Mouse (Mus musculus): ENCODE measurements at regions not wholly inside any gene's neighbourhood (a gene's known extent, or its start where the extent isn't known, plus 50 kb on each side); places are given as distances from the start of the nearest gene placed in this dataset.
A peak's percentile ranks its signal among the peaks of the same experiment; 100 is the strongest.
"Not testable (repeated sequence)": the region's sequence is repeated elsewhere in the genome, so short reads cannot be mapped to it uniquely, and the experiment has no call there.

DNA sequence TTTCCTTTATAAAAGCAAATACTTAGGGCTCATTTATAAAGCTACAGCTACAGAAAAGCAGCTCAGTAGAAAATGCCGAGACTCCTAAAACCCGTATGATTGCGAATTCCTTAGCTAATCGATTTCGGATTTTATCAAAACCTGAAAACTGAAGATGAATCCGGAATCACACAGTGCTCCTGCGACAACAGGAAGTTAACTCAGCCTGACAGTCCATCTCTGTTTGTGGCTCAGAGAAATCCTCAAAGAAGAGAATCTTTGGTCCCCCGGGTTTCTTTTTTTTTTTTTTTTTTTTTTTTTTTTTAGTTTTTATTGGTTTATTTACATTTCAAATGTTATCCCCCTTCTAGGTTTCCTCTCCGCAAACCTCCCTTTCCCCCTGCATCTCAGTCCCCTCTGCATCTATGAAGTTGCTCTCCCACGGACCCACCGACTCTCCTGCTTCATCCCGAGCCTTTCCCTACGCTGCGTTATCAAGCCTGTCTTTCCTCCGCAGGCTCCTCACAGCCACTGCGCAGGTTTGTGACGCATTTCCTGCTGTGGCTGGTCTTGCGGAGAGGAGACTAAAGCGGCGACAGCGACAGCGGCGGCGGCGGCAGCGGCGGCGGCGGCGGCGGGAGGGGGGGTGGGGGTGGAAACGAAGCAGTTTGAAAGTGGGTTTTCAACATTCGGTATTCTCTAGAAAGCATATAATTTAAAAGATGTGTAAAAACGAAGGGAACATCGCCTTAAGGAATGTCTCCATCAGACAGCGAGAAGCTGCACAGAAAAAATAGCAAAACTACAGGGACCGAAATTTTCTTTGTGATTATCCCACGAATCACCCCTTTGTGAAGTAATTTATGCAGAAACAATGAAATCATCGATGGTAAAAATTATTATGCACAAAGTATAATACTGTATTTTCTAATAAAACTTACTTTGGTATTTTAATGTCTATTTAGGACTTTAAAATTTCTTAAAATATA, 352.3 kb upstream of the Snrpn start:
- not testable (repeated sequence) for H3K27me3 ChIP-seq (replicated peaks); H3K9ac ChIP-seq; H3K36me3 ChIP-seq (replicated peaks); H3K9me3 ChIP-seq; H3K4me1 ChIP-seq
- Histone ChIP-seq H3K27ac (peak overlapping the region; percentile 72), H3K4me2 (peak overlapping the region; percentile 28), H3K4me3 (peak overlapping the region; percentile 37)
- WGBS, result 15% methylated on average over 39 of the region's 39 CpGs
- ATAC-seq (replicated peaks), result peak; percentile 97

DNA sequence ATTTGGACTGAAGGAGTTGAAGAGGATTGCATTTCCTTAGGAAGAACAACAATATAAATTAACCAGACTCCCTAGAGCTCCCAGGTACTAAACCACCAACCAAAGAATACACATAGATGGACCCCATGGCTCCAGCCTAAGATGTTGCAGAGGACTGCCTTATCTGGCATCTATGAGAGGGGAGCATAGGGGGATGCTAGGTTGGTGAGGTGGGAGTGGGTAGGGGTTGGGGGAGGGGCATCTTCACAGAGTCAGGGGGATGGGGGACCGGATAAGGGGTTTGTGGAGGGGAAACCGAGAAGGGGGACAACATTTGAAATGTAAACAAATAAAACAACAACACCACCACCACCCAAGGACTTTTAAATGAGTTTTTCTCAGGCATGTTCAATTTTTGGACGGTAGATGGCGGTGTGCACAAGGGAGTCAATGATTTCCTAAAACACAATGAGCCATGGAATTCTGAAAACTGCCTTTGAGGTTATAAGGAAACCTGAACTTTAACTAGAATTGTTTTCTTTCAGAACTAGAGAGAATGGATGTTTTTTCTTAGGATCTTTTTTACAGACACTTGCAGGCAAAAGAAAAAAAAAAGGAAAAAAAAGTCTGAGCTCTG, 347.9 kb upstream of the Snrpn start:
- ATAC-seq (replicated peaks), result not testable (repeated sequence)
- WGBS, result 3% methylated on average over 4 of the region's 4 CpGs

DNA sequence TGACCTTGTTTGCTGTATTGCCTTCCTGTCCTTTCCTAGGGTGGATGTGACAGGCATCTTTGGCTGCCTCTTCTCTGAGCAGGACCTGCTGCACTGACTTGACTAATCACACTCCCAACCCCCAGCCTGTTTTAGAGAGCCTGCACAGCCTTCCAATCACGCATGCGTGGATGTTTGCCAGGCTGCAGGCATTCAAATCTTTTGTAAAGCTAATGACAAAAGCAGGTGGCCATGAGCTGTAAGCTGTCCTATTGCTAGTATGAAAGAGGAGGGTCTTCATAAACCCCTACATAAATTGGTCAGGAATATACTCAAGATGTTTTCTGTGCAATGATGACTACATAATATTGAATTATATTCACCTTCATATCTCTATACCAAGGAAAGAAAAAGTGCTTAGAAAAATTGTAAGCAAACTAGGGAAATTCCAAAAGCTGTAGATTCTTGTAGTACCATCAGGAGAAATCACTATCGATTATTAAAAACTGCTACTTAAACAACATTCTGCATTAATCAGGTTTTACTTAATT, 310.1 kb upstream of the Snrpn start:
- peak; percentile 83 for ATAC-seq (replicated peaks)
- WGBS, result 43% methylated on average over 3 of the region's 3 CpGs
- not testable (repeated sequence) for H3K27me3 ChIP-seq (replicated peaks); H3K9me3 ChIP-seq; H3K36me3 ChIP-seq (replicated peaks); H3K4me1 ChIP-seq
- H3K4me2 ChIP-seq, result peak overlapping the region; percentile 31; the same call in 1 of the 2 replicates
- peak overlapping the region; percentile 10; the same call in 1 of the 2 replicates for H3K4me3 ChIP-seq
- H3K27ac ChIP-seq, result peak overlapping the region; percentile 78
- 0 out of 2 replicates have a peak overlapping the region, but pooled peaks have one; percentile 14 for H3K9ac ChIP-seq

More for the DNA sequence above, 347.9 kb upstream of the Snrpn start:
- H3K4me2 ChIP-seq; H3K27ac ChIP-seq; H3K27me3 ChIP-seq (replicated peaks); H3K9me3 ChIP-seq; H3K4me3 ChIP-seq; H3K4me1 ChIP-seq; H3K36me3 ChIP-seq (replicated peaks); H3K9ac ChIP-seq: not testable (repeated sequence)

DNA sequence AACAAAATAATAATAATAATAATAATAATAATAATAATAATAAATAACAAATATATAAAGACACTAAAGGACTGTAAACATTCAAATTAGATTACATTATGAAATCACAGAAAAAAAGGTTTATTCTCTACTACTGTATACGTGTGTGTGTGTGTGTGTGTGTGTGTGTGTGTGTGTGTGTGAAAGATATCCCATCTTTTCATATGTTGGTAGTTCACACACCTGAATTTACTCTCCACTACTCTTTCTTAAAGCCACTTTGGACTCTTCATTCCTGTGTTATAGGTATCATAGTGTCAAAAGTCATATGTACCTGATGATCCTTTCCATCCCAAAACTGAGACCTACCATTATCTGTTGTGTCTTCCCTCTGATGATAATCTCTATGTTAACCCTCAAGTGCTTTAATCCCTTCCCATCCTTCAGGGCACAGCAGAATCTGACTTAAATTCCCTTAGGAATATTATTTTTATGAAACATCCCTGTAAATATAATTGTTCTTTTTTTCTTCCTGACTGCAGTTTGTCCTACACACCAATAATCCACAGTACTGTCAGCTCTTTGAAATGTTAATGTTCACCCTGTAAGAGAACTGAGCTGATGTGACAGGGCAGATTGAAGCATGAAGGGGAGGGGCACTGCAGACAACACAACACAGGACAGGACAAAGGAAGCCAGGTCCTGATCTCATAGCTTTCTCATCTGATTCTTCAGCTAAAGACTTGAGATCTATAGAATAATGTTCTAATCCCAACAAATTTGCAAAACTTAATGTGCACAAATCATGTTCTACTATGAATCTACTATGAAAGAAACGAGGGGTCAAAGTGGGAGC, 309.4 kb upstream of the Snrpn start:
- H3K27ac ChIP-seq, result peak overlapping the region; percentile 78
- H3K4me3 ChIP-seq, result peak overlapping the region; percentile 10
- H3K9ac ChIP-seq, result 0 out of 2 replicates have a peak overlapping the region, but pooled peaks have one; percentile 14
- not testable (repeated sequence) for H3K9me3 ChIP-seq; H3K27me3 ChIP-seq (replicated peaks); H3K36me3 ChIP-seq (replicated peaks); H3K4me1 ChIP-seq
- peak; percentile 91 for ATAC-seq (replicated peaks)
- H3K4me2 ChIP-seq, result peak overlapping the region; percentile 31
- WGBS, result 35% methylated on average over 2 of the region's 2 CpGs

DNA sequence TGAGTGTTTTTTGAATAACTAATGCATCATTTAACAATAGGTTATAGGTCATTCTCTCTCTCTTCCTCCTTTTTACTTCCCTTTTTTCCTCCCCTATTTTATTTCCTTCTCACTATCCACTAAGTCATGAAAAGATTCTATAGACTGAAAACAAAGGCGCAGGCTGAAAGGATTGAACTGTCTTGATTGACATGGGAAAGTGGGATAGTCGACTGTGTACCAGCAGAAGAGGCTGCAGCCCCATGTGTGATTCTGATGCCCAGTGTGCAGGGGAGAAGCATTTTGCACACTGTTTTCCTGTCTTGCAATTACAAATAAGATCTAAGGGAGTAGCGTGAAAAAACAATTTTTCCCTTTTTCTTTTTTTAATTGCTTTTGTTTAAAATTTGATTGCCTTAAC, 298.8 kb upstream of the Snrpn start:
- ATAC-seq (replicated peaks), result no peak
- H3K4me1 ChIP-seq, result no peaks in the 10 kb centered on the region
- H3K36me3 ChIP-seq (replicated peaks), result no peaks in the 10 kb centered on the region
- H3K4me3 ChIP-seq, result no peak overlapping the region
- no peaks in the 10 kb centered on the region for H3K27me3 ChIP-seq (replicated peaks)
- H3K4me2 ChIP-seq, result no peak overlapping the region
- no peaks in the 10 kb centered on the region for H3K9me3 ChIP-seq
- H3K27ac ChIP-seq, result no peak overlapping the region
- H3K9ac ChIP-seq, result no peak overlapping the region
- 37% methylated on average over 3 of the region's 3 CpGs for WGBS

DNA sequence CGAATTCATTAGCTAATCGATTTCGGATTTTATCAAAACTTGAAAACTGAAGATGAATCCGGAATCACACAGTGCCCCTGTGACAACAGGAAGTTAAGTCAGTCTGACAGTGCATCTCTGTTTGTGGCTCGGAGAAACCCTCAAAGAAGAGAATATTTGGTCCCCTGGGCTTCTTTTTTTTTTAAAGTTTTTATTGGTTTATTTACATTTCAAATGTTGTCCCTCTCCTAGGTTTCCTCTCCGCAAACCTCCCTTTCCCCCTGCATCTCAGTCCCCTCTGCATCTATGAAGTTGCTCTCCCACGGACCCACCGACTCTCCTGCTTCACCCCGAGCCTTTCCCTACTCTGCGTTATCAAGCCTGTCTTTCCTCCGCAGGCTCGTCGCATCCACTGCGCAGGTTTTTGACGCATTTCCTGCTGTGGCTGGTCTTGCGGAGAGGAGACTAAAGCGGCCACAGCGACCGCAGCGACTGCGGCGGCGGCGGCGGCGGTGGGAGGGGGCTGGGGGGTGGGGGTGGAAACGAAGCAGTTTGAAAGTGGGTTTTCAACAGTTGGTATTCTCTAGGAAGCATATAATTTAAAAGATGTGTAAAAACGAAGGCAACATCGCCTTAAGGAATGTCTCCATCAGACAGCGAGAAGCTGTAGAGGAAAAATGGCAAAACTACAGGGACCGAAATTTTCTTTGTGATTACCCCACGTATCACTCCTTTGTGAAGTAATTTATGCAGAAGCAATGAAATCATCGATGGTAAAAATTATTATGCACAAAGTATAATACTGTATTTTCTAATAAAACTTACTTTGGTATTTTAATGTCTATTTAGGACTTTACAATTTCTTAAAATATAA, 251.2 kb upstream of the Snrpn start:
- Histone ChIP-seq H3K9ac (0 out of 2 replicates have a peak overlapping the region, but pooled peaks have one; percentile 20), H3K4me2 (peak overlapping the region; percentile 39), H3K27ac (peak overlapping the region; percentile 81), H3K4me3 (peak overlapping the region; percentile 38)
- 16% methylated on average over 33 of the region's 33 CpGs for WGBS
- H3K27me3 ChIP-seq (replicated peaks); H3K9me3 ChIP-seq; H3K36me3 ChIP-seq (replicated peaks); H3K4me1 ChIP-seq: not testable (repeated sequence)
- peak; percentile 98 for ATAC-seq (replicated peaks)

DNA sequence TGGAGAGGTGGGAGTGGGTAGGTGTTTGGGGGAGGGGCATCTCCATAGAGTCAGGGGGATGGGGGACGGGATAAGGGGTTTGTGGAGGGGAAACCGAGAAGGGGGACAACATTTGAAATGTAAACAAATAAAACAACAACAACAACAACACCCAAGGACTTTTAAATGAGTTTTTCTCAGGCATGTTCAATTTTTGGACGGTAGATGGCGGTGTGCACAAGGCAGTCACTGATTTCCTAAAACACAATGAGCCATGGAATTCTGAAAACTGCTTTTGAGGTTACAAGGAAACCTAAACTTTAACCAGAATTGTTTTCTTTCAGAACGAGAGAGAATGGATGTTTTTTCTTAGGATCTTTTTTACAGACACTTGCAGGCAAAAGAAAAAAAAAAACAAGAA, 246.9 kb upstream of the Snrpn start:
- WGBS, result 7% methylated on average over 5 of the region's 5 CpGs
- not testable (repeated sequence) for H3K27me3 ChIP-seq (replicated peaks); ATAC-seq (replicated peaks); H3K4me3 ChIP-seq; H3K9me3 ChIP-seq; H3K4me1 ChIP-seq; H3K9ac ChIP-seq; H3K36me3 ChIP-seq (replicated peaks); H3K27ac ChIP-seq; H3K4me2 ChIP-seq

DNA sequence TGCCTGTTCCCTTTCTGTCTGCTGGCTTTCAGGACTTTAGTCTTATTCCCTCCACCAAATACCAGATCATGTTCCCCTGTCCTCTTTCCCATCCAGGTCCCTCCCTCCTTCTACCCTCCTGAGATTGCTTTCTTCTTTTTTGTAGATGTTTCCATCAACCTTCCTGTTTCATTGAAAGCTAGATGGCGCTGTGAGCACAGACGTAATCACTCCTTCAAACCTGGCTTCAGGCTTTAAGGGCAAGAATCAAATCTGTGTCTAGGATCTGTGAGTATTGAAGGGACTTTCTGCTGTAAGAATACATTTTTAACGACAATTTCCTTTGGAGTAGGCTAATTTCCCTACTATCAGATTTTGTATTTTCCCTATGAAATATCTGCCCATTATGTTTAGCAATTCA, 234.0 kb upstream of the Snrpn start:
- not testable (repeated sequence) for H3K27ac ChIP-seq; ATAC-seq (replicated peaks); H3K27me3 ChIP-seq (replicated peaks); H3K9me3 ChIP-seq; H3K4me3 ChIP-seq; H3K9ac ChIP-seq; H3K36me3 ChIP-seq (replicated peaks); H3K4me2 ChIP-seq; H3K4me1 ChIP-seq
- WGBS, result 19% methylated on average over 3 of the region's 3 CpGs

DNA sequence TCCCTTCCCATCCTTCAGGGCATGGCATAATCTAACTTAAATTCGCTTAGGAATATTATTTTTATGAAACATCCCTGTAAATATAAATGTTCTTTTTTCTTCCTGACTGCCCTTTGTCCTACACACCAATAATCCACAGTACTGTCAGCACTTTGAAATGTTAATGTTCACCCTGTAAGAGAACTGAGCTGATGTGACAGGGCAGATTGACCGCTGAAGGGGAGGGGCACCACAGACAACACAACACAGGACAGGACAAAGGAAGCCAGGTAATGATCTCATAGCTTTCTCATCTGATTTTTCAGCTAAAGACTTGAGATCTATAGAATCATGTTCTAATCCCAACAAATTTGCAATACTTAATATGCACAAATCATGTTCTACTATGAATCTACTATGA, 212.2 kb upstream of the Snrpn start:
- not testable (repeated sequence) for H3K9ac ChIP-seq; H3K4me2 ChIP-seq; H3K4me3 ChIP-seq; H3K27ac ChIP-seq; H3K36me3 ChIP-seq (replicated peaks); H3K9me3 ChIP-seq; H3K4me1 ChIP-seq; H3K27me3 ChIP-seq (replicated peaks); ATAC-seq (replicated peaks)
- 73% methylated on average over 2 of the region's 2 CpGs for WGBS

All from midbrain, embryonic 15.5 days (tissue).